Mouse (Mus musculus) CH12F3 (cell line): ENCODE results near the gene Rcl1.

Experiments
- in situ Hi-C: fragments of 300-500 bp; cut with MboI; formaldehyde crosslinking; loops from 2 replicates; pipeline ENCODE4 v1.14.3; 2020; ENCODE audit warnings: low sequenced_read_pairs

The Rcl1 gene

DNA sequence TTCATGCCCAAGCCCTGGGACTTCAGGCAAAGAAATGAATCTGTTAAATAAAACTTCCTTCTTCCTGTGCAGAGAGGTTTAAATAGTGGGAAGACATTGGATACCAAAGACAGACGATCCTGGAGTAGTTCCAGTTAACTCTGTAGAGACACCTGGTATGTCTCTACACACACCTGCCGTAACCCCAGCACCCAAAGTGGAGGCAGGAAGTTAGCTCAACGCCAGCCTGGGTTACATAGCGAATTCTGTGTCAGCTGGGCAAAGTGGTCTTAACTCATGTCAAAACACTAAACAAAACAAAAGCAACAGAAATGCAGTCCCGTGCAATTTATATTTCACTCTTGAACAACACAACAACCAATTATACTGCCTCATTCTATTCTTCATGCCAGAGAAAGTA, 5.1 kb downstream of the Rcl1 start:
- in situ Hi-C loops: no loop called here

DNA sequence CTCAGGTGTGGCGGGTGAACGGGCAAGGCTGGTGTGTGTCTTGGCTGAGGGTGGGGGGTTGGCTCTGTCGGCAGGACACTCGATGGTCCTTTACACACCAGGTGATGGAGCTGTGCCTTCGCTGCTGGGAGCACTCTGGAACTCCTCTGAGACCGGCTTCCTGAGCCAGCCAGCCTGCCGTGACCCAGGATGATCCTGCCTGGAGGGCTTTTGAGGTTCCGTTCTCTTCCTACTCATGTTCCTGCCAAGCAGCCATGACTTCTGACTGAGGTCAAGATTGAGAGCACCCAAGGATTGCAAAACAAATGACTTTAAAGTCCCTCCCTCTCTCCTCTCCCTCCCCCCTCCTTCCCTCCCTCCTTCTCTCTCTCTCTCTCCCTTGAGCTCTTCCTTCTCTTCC, 11.5 kb downstream of the Rcl1 start:
- in situ Hi-C loops: no loop called here

- in situ Hi-C loops: no loop called here
Measured at GRCm38 (mm10) chr19:29113746-29114649, 12.8 kb downstream of the Rcl1 start.

- in situ Hi-C loops: no loop called here
Measured at GRCm38 (mm10) chr19:29116796-29117195, 15.6 kb downstream of the Rcl1 start.

DNA sequence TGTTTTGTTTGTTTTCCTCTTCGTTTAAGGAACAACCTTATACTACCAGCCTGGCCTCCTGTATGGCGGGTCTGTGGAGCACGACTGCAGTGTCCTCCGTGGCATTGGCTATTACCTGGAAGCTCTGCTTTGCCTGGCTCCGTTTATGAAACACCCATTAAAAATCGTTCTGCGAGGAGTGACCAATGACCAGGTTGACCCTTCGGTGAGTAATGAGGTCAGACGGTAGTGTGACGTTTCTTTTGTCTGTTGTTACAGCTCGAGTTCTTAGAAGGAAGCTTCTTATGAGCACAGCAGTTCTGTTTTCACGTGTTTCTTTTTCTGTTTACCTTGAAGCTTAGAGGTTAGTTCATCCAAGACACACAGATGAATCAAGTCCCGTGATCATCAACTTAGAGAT, 17.0 kb downstream of the Rcl1 start:
- in situ Hi-C loops: no loop called here

- in situ Hi-C loops: no loop called here
Measured at GRCm38 (mm10) chr19:29120311-29120710, 19.1 kb downstream of the Rcl1 start.

GRCm38 (mm10) chr19:29121394-29121793, 20.2 kb downstream of the Rcl1 start:
- in situ Hi-C loops: no loop called here

DNA sequence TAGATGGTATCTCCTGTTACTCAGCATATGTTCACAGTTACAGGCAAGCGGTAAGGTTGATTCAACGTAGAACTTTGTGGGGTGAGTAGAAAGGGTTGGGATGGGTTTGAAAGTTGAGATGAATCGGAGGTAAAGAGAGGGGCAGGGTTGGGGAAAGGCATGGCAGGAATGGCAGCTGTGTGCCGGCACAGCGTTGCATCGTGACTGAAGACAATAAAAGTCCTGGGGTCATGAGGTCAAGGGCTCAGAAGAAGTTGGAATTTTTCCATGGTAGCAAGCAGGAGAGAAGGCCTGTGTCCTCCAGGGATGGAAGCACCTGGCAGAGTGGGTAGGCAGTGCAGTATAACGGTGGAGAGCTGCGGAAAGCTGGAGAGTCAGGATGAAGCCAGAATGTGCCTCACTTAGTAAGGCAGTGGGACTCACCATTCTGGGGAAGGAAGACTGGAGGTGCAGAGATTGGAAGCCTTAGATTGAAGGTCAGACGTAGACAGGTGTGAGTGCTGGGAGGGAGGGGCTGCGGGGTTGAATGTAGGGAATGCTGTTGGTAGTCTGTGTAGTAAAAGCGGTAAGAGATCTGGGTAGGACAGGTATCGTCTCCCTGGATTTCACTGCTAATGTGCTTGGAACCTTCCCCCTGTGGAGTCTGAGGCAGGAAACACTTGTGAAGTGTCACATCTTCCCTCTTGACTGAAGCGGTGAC, 23.9 kb downstream of the Rcl1 start:
- in situ Hi-C loops: no loop called here

DNA sequence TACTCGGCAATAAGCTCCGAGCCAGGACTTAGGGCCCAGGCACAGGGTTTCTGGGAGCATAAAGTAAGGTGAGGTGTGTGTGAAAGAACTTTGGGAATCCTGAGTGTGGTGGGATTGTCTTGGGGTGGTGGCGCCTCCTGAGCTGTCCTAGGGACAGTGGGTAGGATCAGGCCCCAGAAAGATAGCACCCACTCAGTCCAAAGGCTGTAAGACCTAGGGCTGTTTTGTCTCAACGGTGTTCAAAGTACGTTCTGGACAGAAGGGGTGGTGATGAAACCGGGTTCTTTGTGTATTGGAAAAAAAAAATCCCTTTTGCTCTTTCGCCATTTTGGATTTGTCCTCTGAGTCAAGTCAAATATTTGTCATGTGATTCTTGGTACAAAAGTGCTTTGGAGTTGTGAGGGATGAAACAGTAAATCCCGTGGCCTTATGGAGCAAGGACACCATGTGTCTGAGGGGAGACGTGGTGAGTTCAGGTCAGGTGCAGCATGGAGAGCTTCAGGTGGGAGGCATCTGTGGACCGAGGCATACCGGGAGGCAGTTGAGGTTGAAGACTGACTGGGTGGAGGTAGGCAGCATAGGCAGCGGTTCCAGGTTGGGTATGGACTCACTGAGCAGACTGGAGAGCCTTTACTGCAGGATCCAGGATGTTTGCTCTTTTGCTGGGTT, 25.3 kb downstream of the Rcl1 start:
- in situ Hi-C loops: no loop called here

DNA sequence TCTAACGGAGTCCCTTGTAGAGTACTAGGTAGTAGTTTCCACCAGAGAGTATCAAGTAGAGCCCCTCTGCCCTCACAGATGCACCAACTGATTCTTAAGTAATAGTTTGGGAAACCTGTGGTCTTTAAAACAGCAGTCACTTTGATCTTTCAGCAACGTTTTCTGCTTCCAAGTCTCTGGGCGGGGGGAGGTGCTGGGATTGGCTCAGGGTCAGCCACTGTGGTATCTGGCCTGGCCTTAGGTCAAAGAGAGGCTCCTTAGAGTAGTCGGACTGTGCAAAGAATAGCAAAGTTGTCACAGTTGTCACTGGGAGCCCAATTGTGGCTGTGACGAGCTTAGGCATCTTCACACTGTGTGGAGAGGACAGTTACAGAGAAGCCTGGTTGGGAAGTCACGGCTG, 26.2 kb downstream of the Rcl1 start:
- in situ Hi-C loops: no loop called here

GRCm38 (mm10) chr19:29128217-29128616, 27.0 kb downstream of the Rcl1 start:
- in situ Hi-C loops: no loop called here

- in situ Hi-C loops: no loop called here
Measured at GRCm38 (mm10) chr19:29129551-29129950, 28.4 kb downstream of the Rcl1 start.

DNA sequence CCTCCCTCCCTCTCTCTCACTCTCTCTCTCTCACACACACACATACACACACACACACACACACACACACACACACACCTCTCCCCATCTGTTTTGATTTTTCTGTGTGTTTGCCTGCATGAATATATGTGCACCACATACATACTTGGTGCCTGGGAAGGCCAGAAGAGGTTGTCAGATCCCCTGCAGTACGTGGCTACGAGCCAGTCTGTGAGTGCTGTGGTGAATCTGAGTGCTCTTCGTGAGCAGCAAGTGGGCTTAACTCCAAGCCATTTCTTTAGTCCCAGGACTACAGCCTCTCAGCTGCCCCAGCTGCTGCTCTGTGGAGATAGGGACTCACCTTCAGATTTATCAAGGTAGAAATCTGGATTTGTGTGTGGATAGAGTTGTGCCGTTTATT, 30.0 kb downstream of the Rcl1 start:
- in situ Hi-C loops: no loop called here

DNA sequence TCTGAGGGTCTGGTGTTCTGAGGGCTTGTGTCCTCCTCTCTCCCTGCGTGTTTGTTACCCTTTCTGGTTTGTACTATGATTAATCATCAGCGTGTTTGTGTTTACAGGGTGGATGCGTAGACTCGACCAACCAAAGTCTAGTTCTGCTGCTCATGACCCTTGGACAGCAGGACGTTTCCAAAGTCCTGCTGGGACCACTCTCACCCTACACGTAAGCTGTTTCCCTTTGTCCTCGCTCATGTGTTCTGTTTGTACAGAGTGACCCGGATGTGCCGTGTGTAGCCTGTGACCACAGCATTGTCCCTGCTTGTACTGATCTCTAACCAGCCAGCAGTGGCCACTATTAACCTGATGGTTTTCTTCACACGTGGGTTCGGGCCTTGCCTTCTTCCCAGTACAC, 33.1 kb downstream of the Rcl1 start:
- in situ Hi-C loops: no loop called here

GRCm38 (mm10) chr19:29135172-29135736, 34.1 kb downstream of the Rcl1 start:
- in situ Hi-C loops: no loop called here

DNA sequence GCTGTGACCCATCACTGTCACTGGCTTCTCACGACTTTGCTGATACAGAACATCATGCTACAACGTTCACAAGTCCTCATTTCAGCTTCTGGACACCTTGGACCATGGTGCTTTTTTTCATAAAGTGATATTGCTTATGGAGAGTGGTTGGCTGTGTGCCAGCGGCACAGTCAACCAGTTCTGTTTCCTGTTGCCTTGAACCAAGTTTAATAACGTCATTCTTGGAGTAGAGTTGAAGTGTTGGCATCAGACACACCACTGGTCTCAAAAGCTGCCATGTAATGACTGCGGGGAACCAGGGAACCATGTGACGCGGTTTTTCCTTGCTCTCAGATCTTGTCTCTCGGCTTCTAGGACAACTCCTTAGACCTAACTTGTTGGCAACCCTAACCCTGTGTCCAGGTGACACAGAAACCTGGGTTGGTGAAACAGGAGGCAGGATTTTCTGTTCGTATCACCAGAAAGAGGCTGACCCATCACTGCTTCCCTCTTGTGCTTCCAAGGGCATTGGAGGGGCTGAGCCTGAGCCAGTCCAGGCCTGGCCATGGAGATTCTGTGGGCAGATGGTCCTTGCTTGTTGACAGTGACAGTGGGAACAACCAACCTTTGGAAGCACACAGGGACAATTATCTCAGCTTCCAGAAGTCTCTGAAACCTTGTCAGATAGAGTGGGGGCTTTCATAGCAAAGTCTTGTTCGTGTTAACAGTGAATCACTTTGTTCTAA, 37.5 kb downstream of the Rcl1 start:
- in situ Hi-C loops: no loop called here

DNA sequence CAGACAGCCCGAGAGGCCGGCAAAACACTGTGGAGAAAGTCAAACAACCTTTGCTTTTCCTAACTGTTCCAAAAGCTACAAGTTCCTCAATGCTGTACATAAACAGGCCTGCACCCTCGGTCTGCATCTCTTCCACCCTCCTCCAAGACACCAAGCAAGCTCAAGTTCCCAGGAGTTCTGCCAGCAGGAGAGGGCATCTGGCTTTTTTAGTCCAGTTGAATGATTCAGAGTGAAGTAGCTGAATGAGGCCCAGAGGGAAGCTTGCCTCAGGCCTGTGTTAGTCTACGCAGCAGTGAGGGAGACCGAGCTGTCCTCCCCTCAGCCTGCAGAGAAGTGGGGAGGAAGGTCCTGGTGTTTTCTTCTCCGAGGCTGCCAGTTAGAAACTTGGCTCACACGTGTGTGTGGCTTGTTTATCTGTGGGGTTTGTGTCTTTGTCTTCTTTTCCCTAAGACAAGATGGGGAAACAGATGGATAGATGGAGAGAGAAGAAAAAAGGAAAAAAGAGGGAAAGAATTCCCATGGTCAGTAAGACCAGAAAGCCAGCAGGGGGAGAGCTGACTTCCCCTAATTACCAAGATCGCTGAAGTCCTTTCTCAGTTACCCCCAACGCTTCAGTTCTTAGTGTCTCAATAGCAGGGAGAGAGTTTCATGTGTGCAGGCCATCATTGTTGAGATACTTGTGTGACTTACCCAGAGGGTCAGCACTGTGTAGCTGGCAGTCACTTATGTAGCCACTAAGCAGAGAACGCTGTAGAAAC, 38.7 kb downstream of the Rcl1 start:
- in situ Hi-C loops: no loop called here

GRCm38 (mm10) chr19:29140933-29141332, 39.8 kb downstream of the Rcl1 start:
- in situ Hi-C loops: no loop called here

GRCm38 (mm10) chr19:29142307-29142706, 41.1 kb downstream of the Rcl1 start:
- in situ Hi-C loops: no loop called here

- in situ Hi-C loops: no loop called here
Measured at GRCm38 (mm10) chr19:29145421-29145820, 44.2 kb downstream of the Rcl1 start.
